Mouse (Mus musculus): ENCODE results near the gene Stx1b.

Gene Stx1b

DNA sequence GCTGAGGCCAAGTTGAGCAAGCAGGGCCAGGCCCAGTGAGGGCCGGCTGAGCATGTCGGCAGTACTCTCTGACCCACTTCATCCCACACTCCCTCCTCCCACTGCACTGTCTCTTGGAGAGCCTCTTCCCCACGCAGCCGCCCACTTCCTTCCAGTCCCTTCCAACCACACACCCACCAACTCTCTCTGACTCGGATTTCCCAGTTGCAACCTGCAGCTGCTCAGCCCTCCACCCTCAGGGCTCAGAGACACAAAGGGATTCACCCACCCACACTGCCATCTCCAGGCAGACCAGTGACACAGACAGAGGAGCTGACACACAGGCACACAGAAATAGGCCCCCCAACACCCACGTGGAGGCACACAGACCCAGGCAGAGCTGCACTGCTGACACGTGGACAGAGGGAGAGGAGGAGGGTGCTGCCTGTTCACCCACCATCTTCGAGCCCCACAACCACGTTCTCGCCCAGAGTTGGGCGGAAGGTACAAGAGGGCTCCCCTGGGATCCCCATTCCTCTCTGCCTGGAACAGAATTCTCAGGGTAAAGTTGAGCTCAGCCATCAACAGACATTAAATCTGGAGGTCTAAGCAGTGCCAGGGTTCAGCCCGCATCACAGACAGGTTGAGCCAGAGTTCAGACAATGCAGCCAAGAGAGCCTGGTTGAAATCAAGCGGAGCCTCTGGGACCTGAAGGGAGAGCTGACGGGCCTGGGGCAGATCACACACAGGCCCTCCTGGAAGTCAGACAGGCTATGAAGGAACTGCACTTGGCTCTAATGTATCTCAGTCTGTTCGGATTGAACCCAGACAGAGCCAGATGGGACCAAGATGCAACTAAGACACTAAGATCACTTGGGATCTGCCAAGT lies 8.2 kb downstream of the Stx1b start:
- DNase-seq = peak; percentile 50 to 76

- DNase-seq = no peak
These were observed 9.2 kb downstream of the Stx1b start for GRCm38 (mm10) chr7:127815116-127815665.

- peak; percentile 61 to 78 for DNase-seq
These were observed 10.0 kb downstream of the Stx1b start for GRCm38 (mm10) chr7:127814241-127814921.

DNA sequence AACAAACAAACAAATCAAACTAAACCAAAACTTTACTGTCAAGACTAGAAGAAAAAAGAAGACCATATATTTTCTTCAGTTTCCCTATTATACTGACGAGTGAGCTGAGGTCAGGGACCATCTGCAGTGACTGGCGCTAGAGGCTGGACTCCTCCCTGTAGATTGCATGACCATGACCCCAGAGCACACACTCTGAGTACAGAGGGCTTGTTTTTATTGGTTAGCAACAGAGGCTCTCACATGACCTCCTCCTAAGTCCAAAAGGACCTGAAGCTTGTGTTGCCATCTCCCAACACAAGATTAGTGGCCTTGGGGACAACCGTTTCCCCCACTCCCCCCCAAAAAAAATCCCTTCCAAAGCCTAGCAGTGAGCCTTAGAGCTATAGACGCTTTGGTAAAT lies 10.5 kb downstream of the Stx1b start:
- peak in 1 of 2 experiments; percentile 59 for DNase-seq

DNA sequence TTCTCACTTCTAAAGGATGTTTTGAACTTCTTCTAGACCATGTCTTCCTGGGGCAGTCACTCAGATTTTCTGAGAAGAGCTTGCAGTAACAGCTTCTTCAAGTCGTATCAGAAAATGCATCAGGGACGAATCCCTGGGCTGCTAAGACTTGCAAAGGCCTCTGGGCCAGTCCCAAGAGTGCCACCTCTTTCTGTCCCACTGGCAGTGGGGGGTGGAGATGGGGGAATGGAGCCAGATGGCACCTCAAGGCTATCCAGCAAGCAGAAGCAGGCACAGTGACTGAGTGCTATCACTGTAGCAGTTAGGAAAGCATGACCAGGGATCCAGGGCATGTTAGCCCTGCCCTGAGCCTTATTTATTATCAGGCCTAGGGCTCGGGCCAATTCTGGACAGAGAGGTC lies 12.1 kb downstream of the Stx1b start:
- DNase-seq = peak in 1 of 2 experiments; percentile 34

DNA sequence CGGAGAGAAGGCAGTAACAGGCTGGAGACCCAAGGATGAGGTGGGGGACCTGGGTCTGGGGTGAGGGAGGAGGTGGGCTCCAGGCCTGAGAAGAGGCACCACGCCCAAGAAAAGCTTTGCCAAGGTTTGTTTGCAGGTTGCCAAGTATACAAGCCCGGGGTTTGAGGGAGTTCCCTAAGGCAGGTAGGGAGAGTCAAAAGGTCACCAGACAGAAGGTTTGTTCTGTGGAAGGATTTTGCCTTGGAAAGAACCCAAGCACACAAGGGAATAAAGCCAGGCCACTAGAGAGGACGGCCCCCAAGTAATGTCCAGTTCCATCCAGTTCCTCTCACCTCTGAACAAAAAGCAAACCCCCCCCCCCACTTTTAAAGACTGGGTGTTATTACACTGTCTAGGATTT lies 13.1 kb downstream of the Stx1b start:
- DNase-seq = no peak

GRCm38 (mm10) chr7:127810650-127811049 lies 13.7 kb downstream of the Stx1b start:
- DNase-seq = no peak

DNA sequence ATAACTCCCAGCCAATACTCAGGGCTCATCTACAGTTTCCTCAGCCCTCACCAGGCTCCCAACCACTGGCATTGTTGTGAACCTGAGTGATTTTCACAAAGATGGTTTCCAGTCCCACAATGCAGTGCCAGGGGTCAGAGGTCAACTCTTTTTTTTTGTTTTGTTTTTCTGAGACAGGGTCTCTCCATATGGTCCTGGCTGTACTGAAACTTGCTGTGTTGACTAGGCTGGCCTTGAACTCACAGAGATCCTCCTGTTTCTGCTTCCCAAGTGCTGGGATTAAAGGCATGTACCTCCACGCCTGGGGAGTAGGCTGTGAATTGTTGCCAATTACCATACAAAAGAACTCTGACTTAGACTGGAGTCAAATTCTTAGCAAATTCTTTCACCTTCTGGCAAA lies 14.5 kb downstream of the Stx1b start:
- DNase-seq = no peak

DNA sequence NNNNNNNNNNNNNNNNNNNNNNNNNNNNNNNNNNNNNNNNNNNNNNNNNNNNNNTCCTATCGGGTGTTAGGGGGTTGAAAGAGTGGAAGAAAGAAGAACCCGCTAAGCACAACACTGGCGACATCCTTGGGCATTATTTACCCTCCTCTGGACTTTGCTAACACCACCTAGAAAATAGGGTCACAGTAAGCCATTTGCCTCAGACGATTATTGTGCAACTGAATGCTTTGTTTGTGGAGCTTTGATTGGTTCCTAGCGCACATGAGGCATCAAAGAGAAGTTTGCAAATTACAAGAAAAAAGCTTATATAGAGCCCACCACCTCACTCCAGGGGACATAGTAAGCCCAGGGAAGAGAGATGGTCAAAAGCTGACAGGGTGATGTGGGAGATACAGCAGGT lies 15.5 kb downstream of the Stx1b start:
- DNase-seq = no peak

GRCm38 (mm10) chr7:127802313-127802712 lies 22.0 kb downstream of the Stx1b start:
- DNase-seq = peak in 1 of 2 experiments; percentile 43

DNA sequence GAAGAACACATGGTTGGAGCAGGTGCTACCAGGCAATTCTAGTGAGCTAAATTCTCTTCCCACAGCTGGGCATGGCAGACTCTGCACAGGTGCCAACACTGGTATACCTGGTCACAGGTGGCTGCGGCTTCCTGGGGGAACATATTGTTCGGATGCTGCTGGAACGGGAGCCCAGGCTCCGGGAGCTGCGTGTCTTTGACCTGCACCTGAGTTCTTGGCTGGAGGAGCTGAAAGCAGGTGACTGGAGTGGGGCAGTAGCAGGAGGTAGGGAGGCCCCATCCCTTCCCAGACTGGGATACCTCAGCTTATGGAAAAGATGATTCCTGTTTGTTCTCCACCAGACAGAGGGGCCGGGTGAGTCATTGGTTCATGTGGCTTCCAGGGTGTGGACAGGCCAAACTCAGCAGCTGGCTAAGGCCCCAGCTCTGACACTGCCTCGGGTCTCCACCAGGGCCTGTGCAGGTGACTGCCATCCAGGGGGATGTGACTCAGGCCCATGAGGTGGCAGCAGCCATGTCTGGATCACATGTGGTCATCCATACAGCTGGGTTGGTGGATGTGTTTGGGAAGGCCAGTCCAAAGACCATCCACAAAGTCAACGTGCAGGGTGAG lies 23.2 kb downstream of the Stx1b start:
- DNase-seq = peak in 1 of 2 experiments; percentile 58

DNA sequence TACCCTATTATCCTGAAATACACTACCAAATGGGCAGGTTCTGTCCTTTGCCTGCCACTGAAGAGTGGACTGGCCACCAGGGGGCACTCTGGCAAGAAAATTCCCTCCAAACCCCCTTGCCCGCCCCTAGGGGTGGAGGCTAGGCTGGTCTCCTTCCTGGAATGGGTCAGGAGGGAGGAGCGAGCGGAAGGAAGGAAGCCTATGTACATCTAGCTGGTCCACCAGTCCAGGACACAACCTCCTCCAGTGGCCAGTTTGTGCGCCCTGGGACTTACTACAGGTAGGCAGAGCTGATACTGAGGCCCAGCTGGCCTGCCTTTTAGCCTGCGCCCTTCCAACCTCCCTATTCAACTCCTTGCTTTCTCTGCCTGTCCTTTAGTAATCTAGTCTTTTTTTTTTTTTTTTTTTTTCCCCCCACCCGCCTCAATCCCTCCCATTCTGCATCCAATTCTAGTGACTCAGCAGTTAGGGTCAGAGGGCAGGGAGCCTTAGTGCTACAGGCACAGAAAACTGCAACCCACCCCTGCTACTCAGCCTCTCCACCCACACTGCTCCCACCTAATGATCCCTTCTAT lies 23.8 kb downstream of the Stx1b start, which contains the start of gene Hsd3b7:
Gene Hsd3b7 (plus strand): TSS at position 170 of the 575 bp plus-strand sequence.
- peak; percentile 96 for DNase-seq

DNA sequence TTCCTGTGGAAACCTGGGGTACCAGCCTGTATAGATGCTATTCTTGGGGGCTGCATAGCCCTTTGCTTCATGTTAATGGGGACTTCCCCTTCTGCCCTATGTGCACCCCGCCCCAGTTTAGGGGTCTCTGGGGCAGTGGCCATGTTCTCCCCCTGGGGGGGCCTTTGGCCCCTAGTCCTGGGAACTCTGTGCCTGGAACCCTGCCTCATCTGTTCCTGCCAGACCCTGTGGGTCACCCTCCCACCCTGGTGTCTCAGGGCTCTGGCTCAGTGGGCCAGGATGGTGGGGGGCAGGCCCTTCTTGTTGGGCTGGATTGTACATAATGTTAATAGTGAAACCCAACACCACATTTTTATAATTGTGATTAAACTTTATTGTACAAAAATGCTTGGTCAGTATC lies 24.6 kb downstream of the Stx1b start:
- DNase-seq = peak in 1 of 2 experiments; percentile 31

- DNase-seq = no peak
These were observed 25.1 kb downstream of the Stx1b start for GRCm38 (mm10) chr7:127799211-127799610.

DNA sequence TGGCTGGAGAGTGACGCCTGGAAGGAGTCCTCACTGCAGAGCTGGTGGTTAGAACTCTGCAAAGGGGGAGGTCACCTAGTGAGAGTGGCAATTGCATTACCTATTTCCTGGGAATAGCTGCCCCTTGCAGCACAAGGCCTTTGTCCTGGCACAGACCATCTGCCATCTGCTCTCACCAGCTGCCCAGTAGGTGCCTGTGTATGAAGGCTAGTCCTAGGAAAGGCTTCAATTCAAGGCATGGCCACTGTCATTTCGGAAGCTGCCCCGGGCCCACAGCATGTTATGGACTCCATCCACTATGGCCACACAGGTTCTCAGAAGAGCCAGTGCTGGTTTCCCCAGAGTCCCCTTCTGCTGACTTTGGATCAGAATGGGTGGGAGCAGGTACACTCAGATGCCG lies 25.8 kb downstream of the Stx1b start:
- DNase-seq = no peak

DNA sequence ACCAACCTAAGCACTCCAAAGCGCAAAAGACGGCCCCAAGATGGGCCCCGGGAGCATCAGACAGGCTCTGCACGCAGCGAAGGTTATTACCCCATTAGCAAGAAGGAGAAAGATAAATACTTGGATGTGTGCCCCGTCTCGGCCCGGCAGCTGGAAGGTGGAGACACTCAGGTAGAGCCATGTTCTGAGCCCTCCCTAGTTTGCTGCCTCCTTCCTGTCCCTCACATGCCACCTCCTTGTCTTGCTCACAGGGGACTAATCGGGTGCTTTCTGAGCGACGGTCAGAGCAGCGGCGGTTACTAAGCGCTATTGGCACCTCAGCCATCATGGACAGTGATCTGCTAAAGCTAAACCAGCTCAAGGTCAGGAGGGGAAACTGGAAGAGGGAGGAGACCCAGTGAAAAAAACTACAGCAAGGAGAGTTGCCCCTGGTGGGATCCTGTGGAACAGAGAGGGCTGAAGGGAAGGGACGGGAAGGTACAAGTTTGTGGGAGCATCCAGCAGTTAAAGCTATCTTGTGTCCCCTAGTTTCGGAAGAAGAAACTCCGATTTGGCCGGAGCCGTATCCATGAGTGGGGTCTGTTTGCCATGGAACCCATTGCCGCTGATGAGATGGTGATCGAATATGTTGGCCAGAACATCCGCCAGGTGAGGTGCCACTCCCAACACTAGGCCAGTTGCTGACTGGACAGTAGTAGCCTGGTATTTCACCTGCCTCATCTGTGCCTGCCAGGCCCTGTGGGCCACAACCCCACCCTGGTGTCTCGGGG lies 27.1 kb downstream of the Stx1b start:
- DNase-seq = no peak

GRCm38 (mm10) chr7:127785308-127785707 lies 39.0 kb downstream of the Stx1b start, which contains the start of gene Gm49388:
Gene Gm49388, plus strand, starts transcription at chr7:127785608.
- no peak for DNase-seq

DNA sequence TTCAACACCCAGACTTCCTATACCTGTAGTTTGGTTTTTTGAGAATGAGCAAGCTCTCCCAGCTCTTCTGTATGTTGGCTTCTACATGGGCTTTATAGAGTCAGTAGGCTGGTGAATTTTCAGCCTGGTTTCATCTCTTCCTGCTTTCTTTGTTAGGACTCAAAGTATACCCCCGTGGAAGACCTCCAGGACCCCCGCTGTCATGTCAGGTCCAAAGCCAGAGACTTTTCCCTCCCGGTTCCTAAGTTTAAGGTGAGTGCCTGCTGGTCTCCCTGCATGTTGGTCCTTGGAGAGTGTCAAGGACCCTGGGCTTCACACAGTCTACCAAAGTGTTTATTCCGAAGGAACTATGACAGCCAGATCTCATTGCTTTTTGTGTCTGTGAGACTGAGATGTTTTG lies 46.0 kb downstream of the Stx1b start:
- DNase-seq = no peak

GRCm38 (mm10) chr7:127777474-127778266 lies 46.7 kb downstream of the Stx1b start:
- peak; percentile 64 to 82 for DNase-seq

- DNase-seq = peak; percentile 98 to 99
These were observed 47.4 kb downstream of the Stx1b start for GRCm38 (mm10) chr7:127776878-127777473.

DNA sequence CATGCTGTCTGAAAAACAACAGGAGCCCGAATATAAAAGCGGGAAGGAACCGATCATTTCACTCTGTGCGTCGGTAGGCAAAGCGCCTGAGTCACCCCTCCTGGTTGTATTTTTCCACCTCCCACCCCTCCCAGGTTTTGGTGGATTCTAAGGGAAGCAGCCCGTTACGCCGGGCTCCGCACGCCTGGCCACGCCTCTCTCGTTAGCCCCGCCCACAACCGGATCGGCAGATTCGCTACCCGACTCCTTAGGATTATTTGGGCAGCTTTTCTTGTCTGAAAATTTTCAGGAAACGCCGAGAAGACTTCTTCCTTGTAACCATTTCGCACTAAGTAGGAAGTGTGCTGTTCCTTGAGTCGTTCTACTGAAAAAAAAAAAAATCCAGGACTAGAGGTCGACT lies 47.9 kb downstream of the Stx1b start, which contains the start of gene Setd1a:
Gene Setd1a (plus strand): TSS at position 245 of the 400 bp plus-strand sequence.
- DNase-seq = peak; percentile 91 to 95

All from kidney, postnatal 25 days (tissue).